Mouse (Mus musculus) Muller cell, postnatal 12 days (primary cell): Measurements from ENCODE around the gene Fchsd2.

ENCODE experiments used
- DNase-seq: peaks from one replicate; pipeline ENCODE4 v3.0.0-alpha.2; 2015; ENCODE audit errors: inconsistent ontology term

The Fchsd2 gene

DNA sequence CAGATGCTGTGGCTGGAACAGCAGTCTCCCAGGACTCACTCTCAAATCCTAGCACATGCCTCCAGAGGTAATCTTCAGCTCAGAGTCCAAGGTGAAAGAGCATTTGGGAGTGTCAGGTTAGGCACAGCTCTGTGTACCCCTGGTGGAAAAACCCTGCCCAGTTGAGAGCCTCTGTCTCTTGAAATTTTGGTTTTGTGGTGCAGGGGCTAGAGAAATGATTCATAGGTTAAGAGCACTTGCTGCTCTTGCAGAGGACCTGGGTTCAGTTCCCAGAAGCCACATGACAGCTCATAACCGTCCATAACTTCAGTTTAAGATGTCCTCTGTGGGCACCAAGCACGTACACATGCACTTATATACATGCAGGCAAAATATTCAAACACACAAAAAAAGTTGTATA is 195.2 kb downstream of the Fchsd2 start:
- DNase-seq: no peak

DNA sequence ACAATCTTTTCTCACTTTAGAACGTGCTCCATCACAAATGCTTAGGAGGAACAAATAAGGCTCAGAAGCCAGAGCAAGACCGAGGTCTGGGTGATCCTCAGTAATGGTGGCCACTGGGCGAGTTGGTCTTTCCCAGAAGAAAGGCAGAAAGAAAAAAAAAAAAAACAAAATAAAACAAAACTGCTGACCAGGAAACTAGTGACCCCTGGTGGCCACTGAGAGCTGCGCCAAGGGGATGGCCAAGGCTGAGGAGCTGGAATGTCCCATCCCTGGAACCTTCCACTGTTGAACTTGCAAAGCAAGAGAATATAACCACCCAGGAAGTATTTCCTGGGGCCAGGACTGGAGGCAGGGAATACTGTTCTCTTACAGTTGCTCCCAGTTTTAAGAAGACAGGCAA is 195.8 kb downstream of the Fchsd2 start:
- peak; percentile 50 for DNase-seq

DNA sequence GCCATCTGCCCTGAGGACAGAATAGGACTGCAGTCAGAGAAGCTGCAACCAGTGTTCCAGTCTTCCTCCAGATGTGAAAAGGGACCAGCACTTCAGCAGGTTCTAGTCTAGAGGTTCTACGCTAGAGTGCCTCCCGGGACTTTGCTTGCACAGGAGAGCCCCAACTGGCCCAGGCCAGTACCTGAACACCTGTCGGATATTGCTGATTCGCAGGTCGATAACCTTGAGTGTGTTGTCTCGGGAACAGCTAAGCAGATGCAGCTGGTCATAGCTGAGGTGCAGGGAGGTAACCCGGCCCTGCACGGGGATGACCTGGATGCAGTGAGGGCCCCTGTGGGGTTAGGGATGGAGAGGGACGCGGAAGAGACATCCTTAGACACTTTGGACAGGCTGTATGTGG is 197.7 kb downstream of the Fchsd2 start:
- DNase-seq: no peak

GRCm38 (mm10) chr7:101291211-101291610 is 198.5 kb downstream of the Fchsd2 start:
- DNase-seq: no peak

DNA sequence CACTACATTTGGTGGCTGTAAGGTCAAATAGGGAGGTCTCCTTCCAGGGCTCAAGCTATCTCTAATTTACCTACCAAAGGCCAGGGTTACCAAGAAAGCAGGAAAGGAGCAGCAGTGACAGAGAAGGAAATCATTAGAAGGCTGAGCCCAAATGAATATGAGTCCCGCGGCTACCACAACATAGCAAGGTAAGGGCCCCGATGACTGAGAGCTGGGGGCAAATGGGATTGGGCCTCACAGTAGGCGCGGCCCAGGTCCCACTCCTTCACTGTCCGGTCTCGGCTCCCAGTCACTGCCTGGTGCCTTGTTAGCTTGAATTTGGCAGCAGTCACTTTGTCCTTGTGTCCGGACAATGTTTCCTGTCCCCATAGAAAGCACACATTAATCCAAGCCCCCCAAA is 199.0 kb downstream of the Fchsd2 start:
- no peak for DNase-seq

DNA sequence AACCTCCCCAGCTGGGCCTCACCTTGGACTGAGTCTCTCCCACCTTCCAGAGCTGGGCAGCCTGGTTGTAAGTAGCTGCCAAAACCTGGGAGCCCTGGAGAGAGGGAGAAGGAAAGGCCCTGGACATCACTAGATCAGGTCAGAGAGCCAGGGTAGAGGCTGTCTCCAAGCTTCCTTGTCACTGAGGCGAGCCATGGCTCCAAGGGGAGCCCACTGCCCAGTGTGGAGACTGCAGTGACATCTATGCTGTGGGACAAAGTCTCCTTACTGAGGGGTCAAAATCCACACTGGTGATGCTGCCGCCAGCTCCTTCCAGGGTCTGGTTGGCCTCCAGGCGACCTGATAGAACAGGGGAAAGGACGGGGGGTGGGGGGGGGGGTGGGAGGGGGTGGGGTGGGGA is 199.4 kb downstream of the Fchsd2 start:
- DNase-seq: no peak

DNA sequence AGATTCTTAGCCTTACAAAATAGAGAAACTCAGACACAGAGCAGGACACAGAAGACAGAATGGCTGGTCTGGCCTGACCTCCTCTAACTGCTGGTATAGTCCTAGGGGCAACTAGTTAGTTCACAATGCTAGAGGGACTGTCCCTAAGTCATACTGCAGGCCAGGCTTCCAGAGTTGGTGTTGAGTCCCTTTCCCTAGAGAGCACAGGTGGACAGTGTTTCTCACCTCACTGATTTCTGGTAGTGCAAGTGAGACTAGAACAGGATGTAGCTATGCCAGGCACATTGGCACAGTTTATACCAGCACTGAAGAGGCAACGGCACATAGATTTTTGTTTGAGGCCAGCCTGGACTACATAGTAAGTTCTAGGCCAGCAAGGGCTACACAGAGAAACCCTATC is 200.0 kb downstream of the Fchsd2 start:
- DNase-seq: no peak

- no peak for DNase-seq
These were observed 200.5 kb downstream of the Fchsd2 start for GRCm38 (mm10) chr7:101293138-101293537.

GRCm38 (mm10) chr7:101293611-101294010 is 200.9 kb downstream of the Fchsd2 start:
- DNase-seq: no peak

- DNase-seq: no peak
These were observed 202.8 kb downstream of the Fchsd2 start for GRCm38 (mm10) chr7:101295438-101295837.

DNA sequence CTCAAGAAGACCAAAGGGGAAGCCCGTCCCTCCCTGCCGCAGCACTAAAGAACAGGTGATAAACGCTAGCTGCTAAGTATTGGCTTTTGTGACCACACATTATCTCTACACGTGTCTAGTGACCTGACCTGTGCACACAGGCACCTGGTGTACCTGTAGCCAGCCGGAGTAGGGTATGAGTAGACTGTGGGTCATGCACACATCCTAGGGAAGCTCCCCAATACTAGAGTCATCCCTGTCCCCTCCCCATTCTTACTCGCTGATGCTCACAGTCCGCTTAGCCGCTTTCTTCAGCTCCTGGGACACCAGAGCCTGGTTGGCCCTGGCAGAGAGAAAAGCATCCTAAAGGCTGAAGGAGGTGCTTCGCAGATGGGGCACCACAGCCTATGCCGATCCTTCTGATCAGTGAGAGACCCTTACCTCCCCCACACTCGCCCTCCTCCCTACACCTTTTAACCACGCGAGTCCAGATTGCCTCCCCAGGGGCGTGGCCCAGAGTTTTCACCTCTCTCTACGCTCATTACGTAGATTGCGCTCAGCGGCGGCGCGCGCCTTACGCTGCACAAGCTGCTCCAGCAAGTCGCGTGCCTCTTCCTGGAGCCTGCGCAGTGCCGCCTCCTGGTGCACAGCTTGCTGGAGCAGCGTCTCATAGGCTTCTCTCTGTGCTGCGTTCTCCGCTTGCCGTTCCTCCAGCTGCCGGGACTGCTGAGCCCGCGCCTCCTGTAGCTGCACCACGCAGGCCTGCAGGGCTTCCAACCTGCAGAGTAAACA is 203.8 kb downstream of the Fchsd2 start:
- peak; percentile 57 for DNase-seq

- DNase-seq: no peak
These were observed 204.4 kb downstream of the Fchsd2 start for GRCm38 (mm10) chr7:101297023-101297405.

GRCm38 (mm10) chr7:101298375-101298774 is 205.7 kb downstream of the Fchsd2 start:
- no peak for DNase-seq

DNA sequence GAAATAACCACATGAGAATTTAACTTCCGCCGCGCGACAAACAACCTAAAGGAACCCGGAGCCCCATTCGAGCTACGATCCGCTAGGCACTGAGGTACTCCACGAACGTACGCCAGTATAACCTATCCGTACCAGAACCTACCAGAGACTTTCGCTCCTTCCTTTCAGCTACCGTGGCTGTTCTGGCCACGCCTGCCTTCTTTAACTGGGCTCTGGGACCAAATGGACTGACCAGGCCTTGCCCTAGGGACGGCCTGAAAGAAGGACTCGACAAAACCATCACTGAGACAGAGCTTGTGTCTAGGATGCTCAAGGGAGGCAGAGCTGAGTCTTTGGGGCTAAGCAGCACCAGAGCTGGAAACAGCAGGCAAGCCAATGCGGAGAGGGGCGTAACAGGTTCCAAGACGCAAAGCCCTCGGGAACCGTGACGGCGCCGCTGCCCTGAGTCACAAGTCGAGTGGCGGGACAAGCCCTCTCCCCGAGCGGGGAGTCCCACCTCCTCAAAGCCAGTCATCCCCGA is 208.8 kb downstream of the Fchsd2 start:
- DNase-seq: no peak

DNA sequence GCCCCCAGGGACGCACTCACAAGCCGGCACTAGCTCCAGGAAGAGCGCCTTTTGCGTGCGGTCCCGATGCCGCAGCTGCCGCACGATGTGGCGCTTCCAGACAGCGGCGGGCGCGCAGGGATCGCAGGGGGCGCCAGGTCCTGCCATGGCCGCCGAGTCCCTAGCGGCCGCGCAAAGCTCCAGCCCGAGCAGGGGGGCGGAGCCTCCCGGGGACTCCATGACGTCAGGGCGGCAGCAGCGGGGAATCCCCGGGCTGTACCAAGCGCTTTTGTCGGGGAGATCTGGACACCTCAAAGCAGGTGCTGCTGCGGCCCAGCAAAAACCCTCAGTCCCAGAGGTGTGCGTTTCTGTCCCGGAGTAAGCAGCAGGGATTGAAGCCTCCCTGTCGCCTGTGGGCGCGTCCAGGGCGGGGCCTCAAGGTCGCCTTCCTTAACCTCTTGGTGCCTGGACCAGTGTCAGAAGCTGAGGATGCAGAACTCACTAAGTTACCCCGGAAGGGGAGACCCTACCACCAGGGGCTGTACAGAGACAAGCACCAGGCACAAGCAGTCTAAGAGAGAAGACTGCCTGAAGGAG is 209.3 kb downstream of the Fchsd2 start, which contains the start of gene Atg16l2:
Atg16l2 (minus strand) TSS at position 371 of the 576 bp plus-strand sequence.
- peak; percentile 98 for DNase-seq

GRCm38 (mm10) chr7:101302691-101303090 is 210.0 kb downstream of the Fchsd2 start:
- DNase-seq: no peak

- DNase-seq: no peak
These were observed 214.2 kb downstream of the Fchsd2 start for GRCm38 (mm10) chr7:101306841-101307240.

GRCm38 (mm10) chr7:101309985-101310326 is 217.3 kb downstream of the Fchsd2 start:
- no peak for DNase-seq

DNA sequence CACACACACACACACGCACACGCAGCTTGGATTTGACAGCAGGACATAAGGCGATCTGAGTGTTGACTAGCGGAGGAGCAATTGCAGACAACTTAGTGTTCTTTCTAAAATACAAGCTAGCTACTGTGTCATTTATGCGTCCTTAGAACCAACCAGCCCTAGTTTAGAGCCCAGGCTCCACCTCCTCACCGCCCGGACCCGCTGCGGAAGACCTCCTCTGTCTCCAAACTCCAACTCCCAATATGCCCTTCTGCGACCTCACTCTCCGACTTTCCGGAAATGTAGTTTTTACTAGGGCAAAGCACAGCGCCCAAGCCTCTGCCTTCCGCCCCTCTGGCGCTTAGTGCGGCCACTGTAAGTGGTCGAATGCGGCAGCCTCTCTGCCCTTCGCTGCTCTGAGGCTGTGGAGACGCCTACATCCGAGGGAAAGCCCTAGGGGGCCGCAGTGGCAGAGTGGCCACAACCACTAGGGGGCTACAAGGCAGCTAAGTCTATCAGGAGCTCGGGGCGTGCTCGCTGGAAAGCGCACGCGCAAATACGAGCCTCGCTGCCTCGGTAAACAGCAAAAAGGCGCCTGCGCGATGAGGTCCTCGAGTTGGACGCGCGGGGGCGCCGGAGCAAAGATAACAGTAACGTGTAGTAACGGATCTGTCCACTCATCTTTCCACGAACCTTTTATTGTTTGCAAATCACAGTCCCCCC is 217.8 kb downstream of the Fchsd2 start:
- DNase-seq: peak; percentile 98

DNA sequence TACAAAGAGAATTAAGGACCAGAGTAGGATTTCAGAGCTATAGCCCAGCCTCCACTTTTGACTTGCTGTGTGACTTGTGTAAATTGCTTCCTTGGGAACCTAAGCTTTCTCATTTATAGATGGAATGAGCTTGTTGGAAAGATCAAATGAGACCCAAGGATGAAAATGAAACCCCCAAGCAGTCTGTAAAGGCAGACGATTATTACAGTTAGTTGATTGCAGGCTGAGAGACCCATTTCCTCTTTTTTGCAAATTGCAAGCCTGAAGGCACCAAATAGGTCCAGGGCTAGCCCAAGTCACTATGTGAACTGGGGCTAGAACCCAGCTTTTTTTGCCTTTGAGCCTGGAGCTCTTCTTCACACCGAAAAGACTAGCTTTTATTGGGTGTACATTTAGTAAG is 218.4 kb downstream of the Fchsd2 start:
- DNase-seq: no peak

DNA sequence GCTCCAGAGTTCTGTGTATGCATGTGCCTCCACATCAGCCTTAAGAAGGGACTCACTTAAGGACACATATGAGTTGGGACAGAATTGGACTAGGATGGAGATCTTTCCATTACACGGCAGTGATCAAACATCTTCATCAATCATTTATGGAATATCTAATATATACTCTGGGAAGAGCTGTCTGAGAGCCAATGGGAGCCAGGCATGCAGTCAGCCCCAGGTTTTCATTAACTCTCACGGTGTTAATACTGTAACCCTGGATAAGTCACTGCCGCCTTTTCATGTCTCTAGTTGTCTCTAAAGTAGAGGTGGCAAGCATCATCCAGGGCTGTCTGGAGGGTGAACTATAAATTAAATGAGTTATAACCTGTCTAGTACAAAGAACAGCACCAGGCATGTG is 220.4 kb downstream of the Fchsd2 start:
- no peak for DNase-seq

DNA sequence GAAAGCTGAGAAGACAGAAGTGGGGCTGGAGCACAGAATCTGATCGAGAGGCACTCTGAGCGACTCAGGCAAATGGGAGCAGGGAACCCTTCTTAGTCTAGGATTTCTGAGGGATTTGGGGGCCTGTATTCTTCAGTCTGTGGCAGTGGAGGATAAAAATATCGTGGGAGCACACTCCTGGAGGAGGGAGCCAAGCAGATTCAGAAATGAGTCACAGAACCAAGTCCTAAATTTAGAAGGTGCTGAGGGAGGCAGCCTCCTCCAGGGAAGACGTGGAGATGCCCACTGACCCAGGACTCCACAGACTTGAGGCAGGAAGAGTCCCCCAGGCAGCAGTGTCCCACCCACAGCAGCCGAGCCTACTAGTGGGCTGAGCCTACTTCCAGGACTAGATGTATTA is 221.7 kb downstream of the Fchsd2 start:
- no peak for DNase-seq

DNA sequence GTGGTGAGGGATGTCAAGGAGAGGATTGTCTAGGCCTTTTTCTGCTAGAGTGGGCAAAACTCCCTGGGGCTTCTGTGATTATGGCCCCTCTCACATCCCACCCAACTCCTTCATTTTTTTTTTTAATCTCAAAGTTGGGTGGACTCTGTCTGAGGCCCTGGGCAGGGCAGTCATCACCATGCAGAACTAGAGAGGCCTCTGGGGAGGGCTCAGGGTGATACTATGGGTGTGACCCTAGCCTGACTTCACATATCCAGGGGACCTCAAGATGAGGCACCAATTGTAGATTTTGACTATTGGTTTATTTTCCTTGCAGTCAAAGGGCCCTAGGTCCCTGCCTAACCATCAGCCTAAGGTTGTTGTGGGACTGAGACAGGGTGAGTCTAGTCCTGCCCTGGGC is 223.0 kb downstream of the Fchsd2 start:
- DNase-seq: no peak
